Mouse (Mus musculus) heart, embryonic 10.5 days (tissue): ENCODE data around the gene Daam1. TPM values are rescaled to one million over a fixed set of nuclear protein-coding genes. Genes with fewer than 3 reads are reported as not detected.

Experiments used
- DNase-seq: peaks from one replicate; pipeline ENCODE4 v3.0.0-alpha.2; 2017; ENCODE audit warnings: low spot score
- H3K27ac ChIP-seq: fragments of 300-500 bp; sonication (generic); 2 replicates; pipeline ENCODE4 v1.5.1; 2016; ENCODE audit warnings: mild to moderate bottlenecking
- H3K27me3 ChIP-seq: fragments of 300-500 bp; sonication (generic); 2 replicates; pipeline ENCODE4 v1.6.1; 2016; ENCODE audit warnings: mild to moderate bottlenecking; ENCODE audit not compliant: poor library complexity, insufficient read depth, severe bottlenecking
- H3K36me3 ChIP-seq: fragments of 300-500 bp; sonication (generic); 2 replicates; pipeline ENCODE4 v1.6.1; 2016; ENCODE audit warnings: mild to moderate bottlenecking, moderate library complexity
- H3K4me1 ChIP-seq: fragments of 300-500 bp; sonication (generic); 2 replicates; pipeline ENCODE4 v1.6.1; 2016; ENCODE audit warnings: mild to moderate bottlenecking
- H3K4me3 ChIP-seq: fragments of 300-500 bp; sonication (generic); 2 replicates; pipeline ENCODE4 v1.5.1; 2016; ENCODE audit warnings: mild to moderate bottlenecking, moderate library complexity
- H3K9me3 ChIP-seq: fragments of 300-500 bp; sonication (generic); 2 replicates; pipeline ENCODE4 v1.6.1; 2016; ENCODE audit warnings: mild to moderate bottlenecking, moderate library complexity
- WGBS: fragments of 180-500 bp; shearing (Covaris S2); methylation state at CpG from one replicate; pipeline ENCODE4 v1.1.7; 2016; 5-methylcytosine and 5-hydroxymethylcytosine counted together
- polyA plus RNA-seq: library from polyadenylated mRNA; unstranded; fragments of >200 nt; fragmentation: Nextera tagmentation; extraction: Ambion mirVana; gene quantifications from 2 replicates; pipeline ENCODE4 v1.2.1, GENCODE M21; 2016

Gene Daam1
- polyA plus RNA-seq, 1 experiment from 2014 or later = 11.5 TPM

GRCm38 (mm10) chr12:72014355-72014776 lies 183.5 kb downstream of the Daam1 start:
- H3K4me1 ChIP-seq = peaks cover 11% of the 10 kb centered on the region
- WGBS = 80% methylated on average over 10 of the region's 10 CpGs
- H3K9me3 ChIP-seq = no peaks in the 10 kb centered on the region
- no peak for DNase-seq
- no peak overlapping the region for H3K4me3 ChIP-seq
- peak overlapping the region; percentile 36; the same call in 1 of the 2 replicates for H3K27ac ChIP-seq
- H3K36me3 ChIP-seq = no peaks in the 10 kb centered on the region
- no peaks in the 10 kb centered on the region for H3K27me3 ChIP-seq

- no peak for DNase-seq
- WGBS = 68% methylated on average over 5 of the region's 5 CpGs
- no peaks in the 10 kb centered on the region for H3K27me3 ChIP-seq
Measured at GRCm38 (mm10) chr12:72015296-72015695, 184.4 kb downstream of the Daam1 start.

DNA sequence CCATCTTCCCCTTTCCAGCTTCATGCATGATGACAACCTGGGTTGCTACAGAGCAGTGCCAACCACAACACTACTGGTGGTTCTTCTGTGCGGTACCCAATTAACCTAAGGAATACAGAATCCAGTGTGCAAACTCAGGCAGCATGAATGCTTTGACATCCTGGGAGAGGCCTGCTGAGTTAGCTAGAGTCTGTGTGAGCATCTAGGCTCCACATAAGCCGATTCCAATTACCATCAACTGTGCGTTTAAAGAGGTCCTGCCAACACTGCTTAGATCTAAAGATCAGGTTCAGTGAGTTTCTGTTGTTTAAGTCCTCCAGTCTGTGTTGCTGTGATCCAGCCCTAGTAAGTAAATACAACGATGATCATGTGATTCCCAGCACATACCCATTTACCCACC lies 189.4 kb downstream of the Daam1 start:
- Histone ChIP-seq H3K27ac (peak overlapping the region; percentile 83), H3K9me3 (no peaks in the 10 kb centered on the region), H3K4me1 (peaks cover 32% of the 10 kb centered on the region), H3K27me3 (no peaks in the 10 kb centered on the region), H3K4me3 (no peak overlapping the region), H3K36me3 (no peaks in the 10 kb centered on the region)
- WGBS = 86% methylated on average over 4 of the region's 4 CpGs
- DNase-seq = no peak

More at GRCm38 (mm10) chr12:72015296-72015695, 184.4 kb downstream of the Daam1 start:
- Histone ChIP-seq H3K27ac (no peak overlapping the region), H3K9me3 (no peaks in the 10 kb centered on the region), H3K36me3 (no peaks in the 10 kb centered on the region), H3K4me3 (no peak overlapping the region), H3K4me1 (peaks cover 14% of the 10 kb centered on the region)

DNA sequence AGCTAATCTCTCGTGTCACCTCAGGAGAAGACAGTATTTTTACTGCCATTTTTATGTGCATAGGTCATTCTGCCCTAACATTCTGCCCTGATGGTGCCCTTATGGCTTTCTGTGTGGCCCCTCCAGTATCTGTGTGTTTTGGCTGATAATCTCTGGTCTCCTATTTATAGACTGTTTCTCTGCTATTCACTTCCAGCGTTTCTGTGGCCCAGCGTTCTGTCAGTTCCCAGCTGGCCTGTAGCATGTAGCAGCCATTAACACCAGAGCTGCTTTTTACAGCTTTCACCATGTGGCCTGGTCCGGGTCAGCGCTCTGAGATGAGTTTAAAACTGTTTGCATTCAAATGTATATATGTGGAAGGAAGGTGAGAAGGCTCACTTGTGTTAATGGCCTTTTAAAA lies 190.7 kb downstream of the Daam1 start:
- no peak for DNase-seq
- H3K27ac ChIP-seq = peak overlapping the region; percentile 83

GRCm38 (mm10) chr12:72022790-72023189 lies 191.9 kb downstream of the Daam1 start:
- WGBS = 79% methylated on average over 3 of the region's 3 CpGs
- Histone ChIP-seq H3K27me3 (no peaks in the 10 kb centered on the region), H3K9me3 (no peaks in the 10 kb centered on the region), H3K36me3 (no peaks in the 10 kb centered on the region), H3K27ac (no peak overlapping the region), H3K4me3 (no peak overlapping the region), H3K4me1 (peaks cover 34% of the 10 kb centered on the region)
- no peak for DNase-seq

More for the DNA sequence above, 190.7 kb downstream of the Daam1 start:
- no peaks in the 10 kb centered on the region for H3K36me3 ChIP-seq
- no peak overlapping the region for H3K4me3 ChIP-seq
- H3K9me3 ChIP-seq = no peaks in the 10 kb centered on the region
- WGBS = 19% methylated on average over 5 of the region's 5 CpGs
- H3K27me3 ChIP-seq = no peaks in the 10 kb centered on the region
- H3K4me1 ChIP-seq = peaks cover 34% of the 10 kb centered on the region

DNA sequence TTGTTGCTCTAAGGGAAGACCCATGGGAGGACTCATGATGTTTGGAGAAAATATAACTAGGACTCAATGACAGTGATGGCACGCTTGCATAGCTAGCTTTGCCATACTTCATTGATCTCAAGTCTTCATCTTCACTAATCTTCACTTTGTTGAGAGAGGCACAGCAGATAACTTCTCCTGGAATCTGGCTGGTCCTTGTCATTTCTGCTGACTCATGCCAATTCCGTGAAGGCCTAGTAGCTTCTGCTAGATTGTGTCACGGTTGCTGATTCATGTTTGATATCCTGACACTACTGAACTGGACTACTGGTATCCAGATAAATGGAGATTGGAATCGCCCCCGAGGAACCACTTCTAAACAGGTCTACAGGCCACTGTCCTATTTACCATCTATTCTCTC lies 192.7 kb downstream of the Daam1 start:
- no peaks in the 10 kb centered on the region for H3K9me3 ChIP-seq
- H3K27ac ChIP-seq = no peak overlapping the region
- peaks cover 34% of the 10 kb centered on the region for H3K4me1 ChIP-seq
- WGBS = 90% methylated on average over 5 of the region's 5 CpGs
- no peaks in the 10 kb centered on the region for H3K27me3 ChIP-seq
- H3K36me3 ChIP-seq = no peaks in the 10 kb centered on the region
- DNase-seq = no peak
- no peak overlapping the region for H3K4me3 ChIP-seq

DNA sequence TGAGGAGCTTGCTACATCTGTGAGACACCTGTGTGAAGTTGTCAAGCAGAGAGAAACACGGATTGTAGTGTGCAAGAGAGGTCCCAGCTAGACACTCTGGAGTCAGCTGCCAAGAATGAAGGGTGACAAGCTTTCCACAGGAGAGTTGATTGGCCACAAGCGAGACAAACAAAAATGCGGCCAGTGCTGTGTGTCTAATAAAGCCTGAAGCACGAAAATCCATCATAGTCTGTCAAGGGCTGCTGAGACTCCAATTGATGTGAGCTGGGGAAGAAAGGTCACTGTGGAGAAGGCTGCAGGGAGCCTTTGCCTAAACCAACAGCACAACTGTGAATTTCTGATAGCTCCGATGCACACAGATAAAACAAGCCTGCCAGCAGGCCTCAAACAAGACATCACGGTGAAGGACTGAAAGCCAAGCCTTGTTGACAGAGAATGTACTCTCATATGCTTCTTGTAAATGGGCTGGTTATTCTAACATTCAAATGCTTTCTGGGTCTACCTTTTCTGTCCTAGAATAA lies 194.5 kb downstream of the Daam1 start:
- no peak for DNase-seq
- peaks cover 26% of the 10 kb centered on the region for H3K4me1 ChIP-seq
- H3K9me3 ChIP-seq = no peaks in the 10 kb centered on the region
- peak overlapping the region; percentile 47; the same call in 1 of the 2 replicates for H3K27ac ChIP-seq
- H3K27me3 ChIP-seq = no peaks in the 10 kb centered on the region
- WGBS = 58% methylated on average over 6 of the region's 6 CpGs
- no peaks in the 10 kb centered on the region for H3K36me3 ChIP-seq
- no peak overlapping the region for H3K4me3 ChIP-seq

GRCm38 (mm10) chr12:72031171-72031570 lies 200.3 kb downstream of the Daam1 start:
- no peaks in the 10 kb centered on the region for H3K27me3 ChIP-seq
- 82% methylated on average over 5 of the region's 5 CpGs for WGBS
- H3K9me3 ChIP-seq = no peaks in the 10 kb centered on the region
- peaks cover 5% of the 10 kb centered on the region for H3K4me1 ChIP-seq
- no peak for DNase-seq
- no peak overlapping the region for H3K4me3 ChIP-seq
- no peaks in the 10 kb centered on the region for H3K36me3 ChIP-seq
- H3K27ac ChIP-seq = no peak overlapping the region

DNA sequence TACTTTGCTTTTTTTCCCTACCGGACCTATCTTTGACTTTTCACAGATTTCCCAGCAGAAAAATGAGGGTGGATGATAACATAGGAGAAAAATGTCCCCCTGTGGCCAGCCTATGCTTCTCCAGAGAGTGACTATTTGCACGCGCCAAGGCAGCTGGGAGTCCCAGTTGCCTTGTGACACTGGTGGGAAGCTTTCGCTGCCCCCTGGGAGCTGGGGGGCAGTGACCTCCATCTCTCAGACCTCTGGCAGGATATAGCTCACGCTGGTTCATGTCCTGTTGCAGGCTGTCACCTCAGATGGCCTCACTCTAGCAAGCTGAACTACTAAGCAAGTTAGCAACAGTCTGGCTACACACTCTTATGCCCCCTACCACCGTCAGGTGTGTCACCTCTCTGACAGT lies 200.9 kb downstream of the Daam1 start:
- no peak overlapping the region for H3K27ac ChIP-seq
- no peaks in the 10 kb centered on the region for H3K27me3 ChIP-seq
- H3K4me1 ChIP-seq = peaks cover 11% of the 10 kb centered on the region
- H3K36me3 ChIP-seq = no peaks in the 10 kb centered on the region
- no peaks in the 10 kb centered on the region for H3K9me3 ChIP-seq
- 77% methylated on average over 6 of the region's 6 CpGs for WGBS
- peak; percentile 59 for DNase-seq
- H3K4me3 ChIP-seq = no peak overlapping the region

- Histone ChIP-seq H3K27ac (peak overlapping the region; percentile 82), H3K4me3 (no peak overlapping the region), H3K36me3 (no peaks in the 10 kb centered on the region), H3K9me3 (no peaks in the 10 kb centered on the region), H3K27me3 (no peaks in the 10 kb centered on the region), H3K4me1 (peaks cover 31% of the 10 kb centered on the region)
- WGBS = 18% methylated on average over 9 of the region's 9 CpGs
- DNase-seq = peak; percentile 74
Measured at GRCm38 (mm10) chr12:72036097-72036661, 205.3 kb downstream of the Daam1 start.

DNA sequence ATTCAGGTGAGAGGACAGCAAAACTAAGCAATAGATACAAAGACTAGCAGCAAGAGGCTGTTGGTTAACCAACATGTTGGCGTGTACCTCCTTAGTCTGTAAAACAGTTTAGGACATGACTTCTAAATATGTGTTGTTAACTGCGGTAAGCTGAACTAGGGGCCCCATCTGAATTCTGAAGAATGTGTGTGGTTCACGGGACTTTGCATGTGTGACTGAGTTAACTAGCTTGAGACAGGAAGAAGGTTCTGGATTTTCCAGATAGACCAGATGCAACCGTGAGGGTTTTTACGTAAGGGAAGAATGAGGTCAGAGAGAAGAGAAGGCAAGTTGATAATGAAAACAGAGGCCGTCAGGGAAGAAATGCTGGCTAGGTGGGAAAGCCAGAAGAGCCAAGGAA lies 206.2 kb downstream of the Daam1 start:
- Histone ChIP-seq H3K4me1 (peaks cover 31% of the 10 kb centered on the region), H3K27me3 (no peaks in the 10 kb centered on the region), H3K4me3 (no peak overlapping the region), H3K27ac (peak overlapping the region; percentile 82), H3K9me3 (no peaks in the 10 kb centered on the region), H3K36me3 (no peaks in the 10 kb centered on the region)
- 69% methylated on average over 6 of the region's 6 CpGs for WGBS
- peak; percentile 52 for DNase-seq

DNA sequence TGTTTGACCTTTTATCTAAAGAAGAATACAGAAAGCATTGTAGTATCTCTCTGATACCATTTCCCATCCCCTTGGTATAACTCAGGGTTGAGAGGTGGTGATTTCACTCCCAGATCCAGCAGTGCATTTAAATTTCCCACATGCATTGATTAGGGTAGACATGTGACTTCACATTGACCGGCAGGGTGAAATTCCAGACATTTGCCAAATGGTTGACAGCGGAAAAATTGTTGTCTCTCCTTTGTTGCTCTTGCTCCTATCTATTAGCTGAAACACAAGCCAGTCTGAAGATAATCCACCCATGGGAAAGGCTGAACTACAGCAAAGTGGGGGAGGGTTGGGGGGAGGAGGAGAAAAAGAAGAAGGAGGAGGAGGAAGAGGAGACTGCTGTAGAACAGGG lies 208.0 kb downstream of the Daam1 start:
- Histone ChIP-seq H3K27ac (peak overlapping the region; percentile 70), H3K9me3 (no peaks in the 10 kb centered on the region), H3K36me3 (no peaks in the 10 kb centered on the region), H3K4me1 (peaks cover 31% of the 10 kb centered on the region), H3K27me3 (no peaks in the 10 kb centered on the region), H3K4me3 (no peak overlapping the region)
- 15% methylated on average over 2 of the region's 2 CpGs for WGBS
- peak; percentile 58 for DNase-seq

DNA sequence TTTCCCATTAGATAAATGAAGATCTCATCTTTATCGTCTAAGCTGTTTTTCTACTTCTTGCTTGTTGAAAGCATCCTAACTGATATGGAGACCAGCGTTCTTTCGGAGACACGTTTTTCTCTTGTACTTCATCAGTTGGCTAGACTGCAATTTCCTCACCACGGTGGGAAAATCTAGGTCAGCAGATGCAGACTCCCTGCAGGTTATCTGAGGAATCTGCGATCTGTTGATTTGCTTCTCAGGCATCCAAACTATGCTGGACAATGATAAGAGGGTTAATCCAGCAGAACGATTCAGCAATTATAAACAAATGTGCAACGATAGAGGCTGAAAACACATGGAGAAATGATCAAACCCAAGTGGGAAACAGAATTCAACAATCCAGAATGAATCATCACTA lies 208.6 kb downstream of the Daam1 start:
- Histone ChIP-seq H3K9me3 (no peaks in the 10 kb centered on the region), H3K27me3 (no peaks in the 10 kb centered on the region), H3K27ac (peak overlapping the region; percentile 70; the same call in 1 of the 2 replicates), H3K36me3 (no peaks in the 10 kb centered on the region), H3K4me1 (peaks cover 31% of the 10 kb centered on the region), H3K4me3 (no peak overlapping the region)
- DNase-seq = peak; percentile 42
- 35% methylated on average over 8 of the region's 8 CpGs for WGBS

- Histone ChIP-seq H3K4me1 (peaks cover 25% of the 10 kb centered on the region), H3K27ac (no peak overlapping the region), H3K4me3 (no peak overlapping the region), H3K27me3 (no peaks in the 10 kb centered on the region), H3K9me3 (no peaks in the 10 kb centered on the region), H3K36me3 (no peaks in the 10 kb centered on the region)
- WGBS = 94% methylated on average over 3 of the region's 3 CpGs
- peak; percentile 17 for DNase-seq
Measured at GRCm38 (mm10) chr12:72041238-72041637, 210.4 kb downstream of the Daam1 start.
